Mouse (Mus musculus): Measurements from ENCODE around the gene Gm17268. TPM values are rescaled to one million over a fixed set of nuclear protein-coding genes. Genes with fewer than 3 reads are reported as not detected.

The Gm17268 gene
- polyA plus RNA-seq, 1 experiment from 2014 or later, result not detected

GRCm38 (mm10) chr11:82063454-82063853, 25.1 kb upstream of the Gm17268 start:
- H3K9ac ChIP-seq (replicated peaks; ENCODE audit: low read depth, low read length), result no peak overlapping the region
- H3K9me3 ChIP-seq (ENCODE audit: control insufficient read depth, low read length), result no peaks in the 10 kb centered on the region
- H3K4me1 ChIP-seq (replicated peaks; ENCODE audit: control insufficient read depth, insufficient read depth, low read length), result no peaks in the 10 kb centered on the region
- no peak overlapping the region for H3K27ac ChIP-seq (ENCODE audit: low read length)
- H3K36me3 ChIP-seq (ENCODE audit: control insufficient read depth, insufficient read depth), result no peaks in the 10 kb centered on the region
- H3K4me3 ChIP-seq (replicated peaks; ENCODE audit: low read length), result no peak overlapping the region
- no peaks in the 10 kb centered on the region for H3K27me3 ChIP-seq (replicated peaks; ENCODE audit: control insufficient read depth, insufficient read depth, low read length)
- WGBS, result 73% methylated on average over 2 of the region's 2 CpGs
- no peak for ATAC-seq
- no peak overlapping the region for H3K4me2 ChIP-seq (ENCODE audit: low read length)

GRCm38 (mm10) chr11:82062226-82062625, 23.9 kb upstream of the Gm17268 start:
- Histone ChIP-seq H3K9ac (replicated peaks; ENCODE audit: low read depth, low read length) (no peak overlapping the region), H3K4me3 (replicated peaks; ENCODE audit: low read length) (no peak overlapping the region), H3K27ac (ENCODE audit: low read length) (no peak overlapping the region), H3K4me1 (replicated peaks; ENCODE audit: control insufficient read depth, insufficient read depth, low read length) (no peaks in the 10 kb centered on the region), H3K4me2 (ENCODE audit: low read length) (no peak overlapping the region), H3K27me3 (replicated peaks; ENCODE audit: control insufficient read depth, insufficient read depth, low read length) (no peaks in the 10 kb centered on the region), H3K36me3 (ENCODE audit: control insufficient read depth, insufficient read depth) (no peaks in the 10 kb centered on the region), H3K9me3 (ENCODE audit: control insufficient read depth, low read length) (no peaks in the 10 kb centered on the region)
- 58% methylated on average over 3 of the region's 3 CpGs for WGBS
- no peak for ATAC-seq

GRCm38 (mm10) chr11:82057646-82058045, 19.3 kb upstream of the Gm17268 start, which contains the start of gene Ccl11:
Gene Ccl11, plus strand, starts transcription at chr11:82057823.
- H3K27ac ChIP-seq (ENCODE audit: low read length), result no peak within 1 kb of the TSS
- no peaks in the 10 kb centered on the region for H3K36me3 ChIP-seq (ENCODE audit: control insufficient read depth, insufficient read depth)
- 82% methylated on average over 6 of the region's 6 CpGs for WGBS
- H3K4me2 ChIP-seq (ENCODE audit: low read length), result no peak within 1 kb of the TSS
- ATAC-seq, result no peak
- no peaks in the 10 kb centered on the region for H3K27me3 ChIP-seq (replicated peaks; ENCODE audit: control insufficient read depth, insufficient read depth, low read length)
- no peak within 1 kb of the TSS for H3K9ac ChIP-seq (replicated peaks; ENCODE audit: low read depth, low read length)
- H3K4me1 ChIP-seq (replicated peaks; ENCODE audit: control insufficient read depth, insufficient read depth, low read length), result no peaks in the 10 kb centered on the region
- no peak within 1 kb of the TSS for H3K4me3 ChIP-seq (replicated peaks; ENCODE audit: low read length)
- H3K9me3 ChIP-seq (ENCODE audit: control insufficient read depth, low read length), result no peaks in the 10 kb centered on the region

DNA sequence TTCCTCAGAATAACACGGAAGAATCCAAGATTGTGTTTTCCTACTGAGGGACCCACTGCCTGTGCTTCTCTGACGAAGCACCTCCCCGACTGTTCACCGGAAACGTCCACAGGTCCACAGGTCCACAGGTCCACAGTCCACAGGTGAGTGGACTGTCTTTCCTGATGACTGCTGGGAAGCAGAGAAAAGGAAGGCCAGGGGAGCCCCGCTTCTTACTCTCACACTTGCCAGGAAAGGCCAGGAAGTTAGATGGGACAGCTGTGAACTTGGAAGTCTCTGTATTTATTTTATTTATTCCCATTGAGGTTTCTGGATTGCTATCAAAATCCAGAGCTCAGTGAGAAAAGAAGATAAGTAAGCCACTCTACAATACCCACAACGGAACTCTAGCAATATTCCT, 15.5 kb upstream of the Gm17268 start:
- Histone ChIP-seq H3K4me2 (ENCODE audit: low read length) (no peak overlapping the region), H3K27ac (ENCODE audit: low read length) (no peak overlapping the region), H3K4me3 (replicated peaks; ENCODE audit: low read length) (no peak overlapping the region), H3K36me3 (ENCODE audit: control insufficient read depth, insufficient read depth) (no peaks in the 10 kb centered on the region), H3K9me3 (ENCODE audit: control insufficient read depth, low read length) (no peaks in the 10 kb centered on the region), H3K27me3 (replicated peaks; ENCODE audit: control insufficient read depth, insufficient read depth, low read length) (no peaks in the 10 kb centered on the region), H3K4me1 (replicated peaks; ENCODE audit: control insufficient read depth, insufficient read depth, low read length) (no peaks in the 10 kb centered on the region), H3K9ac (replicated peaks; ENCODE audit: low read depth, low read length) (no peak overlapping the region)
- no peak for ATAC-seq
- WGBS, result 91% methylated on average over 7 of the region's 7 CpGs

DNA sequence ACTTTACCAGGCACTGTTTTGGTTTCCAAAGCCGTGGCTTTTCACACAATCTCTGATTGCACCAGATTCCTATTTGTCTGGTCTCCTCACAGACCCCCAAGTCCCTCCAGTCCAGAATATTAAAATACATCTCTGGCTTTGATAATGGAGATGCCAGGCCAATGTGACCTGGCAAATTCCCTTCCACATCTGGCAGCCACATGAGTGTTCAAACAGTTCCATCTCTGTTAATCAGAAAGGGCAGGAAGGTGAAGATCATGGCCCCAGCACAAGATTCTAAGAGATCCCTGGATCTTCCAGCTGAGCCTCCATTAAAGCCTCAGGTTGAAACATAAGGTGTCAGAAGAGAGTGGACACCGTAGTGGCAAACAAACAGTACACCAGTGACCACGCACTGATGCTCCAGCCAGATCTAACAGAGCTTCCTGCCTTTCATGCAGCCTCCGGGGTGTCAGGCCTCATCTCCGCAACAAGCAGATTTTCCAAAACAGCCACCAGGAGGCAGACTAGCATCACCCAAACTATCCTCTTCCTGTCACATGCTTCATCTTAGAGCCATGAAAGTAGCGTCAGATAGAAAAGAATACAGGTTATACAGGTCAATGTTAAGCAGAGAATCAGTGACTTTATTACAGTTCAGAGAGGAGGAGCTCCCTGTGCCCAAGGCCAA, 9.5 kb upstream of the Gm17268 start:
- no peak overlapping the region for H3K4me2 ChIP-seq (ENCODE audit: low read length)
- H3K36me3 ChIP-seq (ENCODE audit: control insufficient read depth, insufficient read depth), result no peaks in the 10 kb centered on the region
- no peak for ATAC-seq

DNA sequence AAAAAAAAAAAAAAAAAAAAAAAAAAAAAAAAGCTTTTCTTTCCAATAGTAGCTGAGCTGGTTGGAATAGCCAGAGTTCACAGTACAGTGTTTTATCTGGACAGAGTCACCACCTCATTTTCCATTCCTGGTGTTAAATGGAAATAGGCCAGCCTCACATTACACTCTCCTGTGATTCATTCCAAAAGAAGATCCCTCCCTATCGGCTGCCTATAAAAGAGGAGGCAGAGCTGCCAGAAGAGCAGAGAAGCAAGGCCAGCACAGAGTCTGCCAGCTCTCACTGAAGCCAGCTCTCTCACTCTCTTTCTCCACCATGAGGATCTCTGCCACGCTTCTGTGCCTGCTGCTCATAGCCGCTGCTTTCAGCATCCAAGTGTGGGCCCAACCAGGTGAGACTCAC, 7.1 kb upstream of the Gm17268 start, which contains the start of gene Ccl7:
TSS of gene Ccl7 (plus strand) at position 242 of the 400 bp plus-strand sequence.
- H3K9me3 ChIP-seq (ENCODE audit: control insufficient read depth, low read length), result no peaks in the 10 kb centered on the region
- H3K4me2 ChIP-seq (ENCODE audit: low read length), result no peak within 1 kb of the TSS
- no peak within 1 kb of the TSS for H3K9ac ChIP-seq (replicated peaks; ENCODE audit: low read depth, low read length)
- no peaks in the 10 kb centered on the region for H3K4me1 ChIP-seq (replicated peaks; ENCODE audit: control insufficient read depth, insufficient read depth, low read length)
- no peak within 1 kb of the TSS for H3K27ac ChIP-seq (ENCODE audit: low read length)
- no peak within 1 kb of the TSS for H3K4me3 ChIP-seq (replicated peaks; ENCODE audit: low read length)
- 55% methylated on average over 3 of the region's 3 CpGs for WGBS
- no peaks in the 10 kb centered on the region for H3K36me3 ChIP-seq (ENCODE audit: control insufficient read depth, insufficient read depth)
- no peaks in the 10 kb centered on the region for H3K27me3 ChIP-seq (replicated peaks; ENCODE audit: control insufficient read depth, insufficient read depth, low read length)
- peak; percentile 36; the same call in 1 of the 2 replicates for ATAC-seq

More for the DNA sequence above, 9.5 kb upstream of the Gm17268 start:
- Histone ChIP-seq H3K27ac (ENCODE audit: low read length) (no peak overlapping the region), H3K4me3 (replicated peaks; ENCODE audit: low read length) (no peak overlapping the region), H3K9me3 (ENCODE audit: control insufficient read depth, low read length) (no peaks in the 10 kb centered on the region), H3K4me1 (replicated peaks; ENCODE audit: control insufficient read depth, insufficient read depth, low read length) (no peaks in the 10 kb centered on the region), H3K27me3 (replicated peaks; ENCODE audit: control insufficient read depth, insufficient read depth, low read length) (no peaks in the 10 kb centered on the region), H3K9ac (replicated peaks; ENCODE audit: low read depth, low read length) (no peak overlapping the region)
- WGBS, result 53% methylated on average over 6 of the region's 6 CpGs

DNA sequence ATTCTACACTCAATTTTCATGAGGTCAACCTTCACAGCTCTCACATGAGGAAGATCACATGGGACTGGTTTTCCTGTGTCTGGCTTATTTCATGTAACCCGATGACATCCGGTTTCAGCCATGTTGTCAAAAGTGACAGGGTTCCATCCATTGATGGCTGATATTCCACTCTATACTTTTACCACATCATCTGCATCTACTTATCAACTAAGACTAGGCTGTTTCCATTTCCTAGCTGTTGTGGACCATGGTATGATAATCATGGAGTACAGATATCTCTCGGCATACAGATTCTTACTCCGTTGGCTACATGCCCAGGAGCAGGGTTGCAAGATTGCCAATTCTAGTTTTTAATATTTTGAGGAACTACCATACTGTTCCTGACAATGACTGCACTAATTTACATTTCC, 3.3 kb upstream of the Gm17268 start:
- H3K36me3 ChIP-seq (ENCODE audit: control insufficient read depth, insufficient read depth), result no peaks in the 10 kb centered on the region
- no peak for ATAC-seq
- H3K27me3 ChIP-seq (replicated peaks; ENCODE audit: control insufficient read depth, insufficient read depth, low read length), result no peaks in the 10 kb centered on the region
- no peak overlapping the region for H3K27ac ChIP-seq (ENCODE audit: low read length)
- no peaks in the 10 kb centered on the region for H3K4me1 ChIP-seq (replicated peaks; ENCODE audit: control insufficient read depth, insufficient read depth, low read length)
- no peaks in the 10 kb centered on the region for H3K9me3 ChIP-seq (ENCODE audit: control insufficient read depth, low read length)
- H3K4me2 ChIP-seq (ENCODE audit: low read length), result no peak overlapping the region
- H3K9ac ChIP-seq (replicated peaks; ENCODE audit: low read depth, low read length), result no peak overlapping the region
- 82% methylated on average over 4 of the region's 4 CpGs for WGBS
- no peak overlapping the region for H3K4me3 ChIP-seq (replicated peaks; ENCODE audit: low read length)

DNA sequence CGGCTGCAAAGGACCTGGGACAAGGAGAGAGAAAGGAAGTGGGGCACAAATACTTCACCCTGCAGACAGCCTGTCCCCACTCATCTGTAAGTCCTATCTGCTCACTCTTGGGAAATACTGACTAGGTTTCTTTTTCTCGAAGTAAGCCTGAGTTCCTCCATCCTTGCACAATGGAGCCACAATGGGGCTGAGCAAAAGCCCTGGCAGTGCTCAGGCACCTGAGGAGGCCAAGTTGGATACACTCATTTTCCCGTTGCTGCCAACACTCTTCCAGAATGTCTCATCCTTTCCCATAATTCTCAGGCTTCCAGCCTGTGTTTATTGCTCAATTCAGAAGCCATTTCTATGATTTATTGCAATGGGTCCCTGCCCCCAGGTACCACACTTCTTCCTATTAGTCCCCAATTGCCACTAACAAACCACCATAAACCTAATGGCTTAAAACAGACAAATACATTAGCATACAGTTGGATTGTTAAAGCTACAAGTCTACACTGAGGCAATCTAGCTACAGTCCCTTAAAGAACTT, 834 bp upstream of the Gm17268 start:
- WGBS, result 59% methylated on average over 3 of the region's 3 CpGs
- no peaks in the 10 kb centered on the region for H3K9me3 ChIP-seq (ENCODE audit: control insufficient read depth, low read length)
- peaks cover 8% of the 10 kb centered on the region for H3K4me1 ChIP-seq (replicated peaks; ENCODE audit: control insufficient read depth, insufficient read depth, low read length)
- no peak overlapping the region for H3K4me2 ChIP-seq (ENCODE audit: low read length)
- ATAC-seq, result no peak
- H3K27ac ChIP-seq (ENCODE audit: low read length), result no peak overlapping the region
- no peak overlapping the region for H3K9ac ChIP-seq (replicated peaks; ENCODE audit: low read depth, low read length)
- H3K4me3 ChIP-seq (replicated peaks; ENCODE audit: low read length), result no peak overlapping the region
- H3K36me3 ChIP-seq (ENCODE audit: control insufficient read depth, insufficient read depth), result no peaks in the 10 kb centered on the region
- H3K27me3 ChIP-seq (replicated peaks; ENCODE audit: control insufficient read depth, insufficient read depth, low read length), result no peaks in the 10 kb centered on the region

- ATAC-seq, result no peak
- no peaks in the 10 kb centered on the region for H3K36me3 ChIP-seq (ENCODE audit: control insufficient read depth, insufficient read depth)
- WGBS, result 85% methylated on average over 2 of the region's 2 CpGs
- no peaks in the 10 kb centered on the region for H3K9me3 ChIP-seq (ENCODE audit: control insufficient read depth, low read length)
- H3K4me3 ChIP-seq (replicated peaks; ENCODE audit: low read length), result no peak overlapping the region
- no peak overlapping the region for H3K9ac ChIP-seq (replicated peaks; ENCODE audit: low read depth, low read length)
- peaks cover 8% of the 10 kb centered on the region for H3K4me1 ChIP-seq (replicated peaks; ENCODE audit: control insufficient read depth, insufficient read depth, low read length)
- H3K27me3 ChIP-seq (replicated peaks; ENCODE audit: control insufficient read depth, insufficient read depth, low read length), result no peaks in the 10 kb centered on the region
- H3K27ac ChIP-seq (ENCODE audit: low read length), result no peak overlapping the region
- H3K4me2 ChIP-seq (ENCODE audit: low read length), result no peak overlapping the region
Measured at GRCm38 (mm10) chr11:82035857-82036256, 2.5 kb downstream of the Gm17268 start.
